Mouse (Mus musculus): ENCODE measurements around the gene Kera. TPM values are rescaled to one million over a fixed set of nuclear protein-coding genes. Genes with fewer than 3 reads are reported as not detected.

Gene Kera
- polyA plus RNA-seq, 1 experiment from 2014 or later = not detected

GRCm38 (mm10) chr10:97625116-97625515 lies 18.4 kb downstream of the Kera start:
- 35% methylated on average over 4 of the region's 4 CpGs for WGBS (ENCODE audit: missing documents)
- Histone ChIP-seq H3K36me3 (ENCODE audit: inconsistent target) (no peaks in the 10 kb centered on the region), H3K4me3 (ENCODE audit: inconsistent target) (no peak overlapping the region), H3K27ac (no peak overlapping the region), H3K79me2 (ENCODE audit: inconsistent target) (no peaks in the 10 kb centered on the region)

DNA sequence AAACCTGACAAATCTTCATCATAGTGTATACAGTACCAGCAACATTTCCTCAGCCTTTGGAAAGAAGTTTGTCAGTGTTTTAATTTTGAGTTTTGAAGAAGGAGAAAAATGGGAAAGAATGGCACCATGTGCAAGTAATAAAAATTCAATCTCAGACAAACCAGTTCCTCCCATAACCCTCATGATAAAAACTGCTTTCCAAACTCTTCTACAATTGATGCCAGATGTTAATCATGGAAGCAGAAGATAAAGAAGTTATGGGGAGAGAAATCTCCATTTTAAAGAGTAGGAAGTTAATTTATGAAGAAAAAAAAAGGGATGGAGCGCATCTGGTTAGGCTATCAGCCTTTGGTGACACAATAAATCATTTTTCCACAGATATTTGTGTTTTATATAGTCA lies 19.9 kb downstream of the Kera start:
- WGBS (ENCODE audit: missing documents) = 83% methylated on average over 1 of the region's 1 CpGs
- Histone ChIP-seq H3K79me2 (ENCODE audit: inconsistent target) (no peaks in the 10 kb centered on the region), H3K4me3 (ENCODE audit: inconsistent target) (no peak overlapping the region), H3K36me3 (ENCODE audit: inconsistent target) (no peaks in the 10 kb centered on the region), H3K27ac (no peak overlapping the region)

- Histone ChIP-seq H3K36me3 (ENCODE audit: inconsistent target) (no peaks in the 10 kb centered on the region), H3K4me3 (ENCODE audit: inconsistent target) (no peak overlapping the region), H3K79me2 (ENCODE audit: inconsistent target) (no peaks in the 10 kb centered on the region), H3K27ac (no peak overlapping the region)
- WGBS (ENCODE audit: missing documents) = 90% methylated on average over 3 of the region's 3 CpGs
Measured at GRCm38 (mm10) chr10:97631061-97631460, 24.4 kb downstream of the Kera start.

DNA sequence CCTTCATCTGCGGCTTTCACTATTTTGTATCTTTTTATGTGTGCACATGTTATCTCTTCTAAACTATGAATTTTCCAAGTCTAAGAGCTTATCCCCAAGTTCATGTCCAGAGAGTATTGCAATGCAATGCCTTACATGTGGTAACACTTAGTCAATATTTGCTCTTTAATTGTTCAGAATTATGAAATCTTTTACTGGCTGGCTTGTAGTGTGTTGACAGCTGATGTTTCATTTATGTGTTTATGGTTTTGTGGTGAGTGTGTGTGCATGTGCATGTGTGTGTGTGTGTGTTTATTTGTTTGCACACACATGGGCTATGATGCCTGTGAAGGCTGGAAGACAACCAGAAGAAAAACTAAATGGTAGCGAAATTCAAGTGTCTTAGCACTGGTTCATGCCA lies 35.2 kb downstream of the Kera start:
- no peak overlapping the region for H3K27ac ChIP-seq
- H3K79me2 ChIP-seq (ENCODE audit: inconsistent target) = no peaks in the 10 kb centered on the region
- H3K36me3 ChIP-seq (ENCODE audit: inconsistent target) = no peaks in the 10 kb centered on the region
- H3K4me3 ChIP-seq (ENCODE audit: inconsistent target) = no peak overlapping the region
- 87% methylated on average over 2 of the region's 2 CpGs for WGBS (ENCODE audit: missing documents)

- Histone ChIP-seq H3K36me3 (ENCODE audit: inconsistent target) (no peaks in the 10 kb centered on the region), H3K79me2 (ENCODE audit: inconsistent target) (no peaks in the 10 kb centered on the region), H3K27ac (no peak within 1 kb of the TSS), H3K4me3 (ENCODE audit: inconsistent target) (no peak within 1 kb of the TSS)
- 89% methylated on average over 2 of the region's 2 CpGs for WGBS (ENCODE audit: missing documents)
Measured at GRCm38 (mm10) chr10:97643768-97644167, 37.1 kb downstream of the Kera start, which contains the start of gene Epyc. Gene Epyc (plus strand): TSS chr10:97644068.

GRCm38 (mm10) chr10:97650334-97650733 lies 43.7 kb downstream of the Kera start:
- Histone ChIP-seq H3K36me3 (ENCODE audit: inconsistent target) (no peaks in the 10 kb centered on the region), H3K4me3 (ENCODE audit: inconsistent target) (no peak overlapping the region), H3K79me2 (ENCODE audit: inconsistent target) (no peaks in the 10 kb centered on the region), H3K27ac (no peak overlapping the region)
- 91% methylated on average over 2 of the region's 2 CpGs for WGBS (ENCODE audit: missing documents)

GRCm38 (mm10) chr10:97659489-97659888 lies 52.8 kb downstream of the Kera start:
- no peak overlapping the region for H3K27ac ChIP-seq
- no peaks in the 10 kb centered on the region for H3K79me2 ChIP-seq (ENCODE audit: inconsistent target)
- H3K36me3 ChIP-seq (ENCODE audit: inconsistent target) = no peaks in the 10 kb centered on the region
- no peak overlapping the region for H3K4me3 ChIP-seq (ENCODE audit: inconsistent target)
- 92% methylated on average over 1 of the region's 1 CpGs for whole genome bisulfite sequencing (ENCODE audit: missing documents)

Other genes starting within 250 kb of the Kera start
- gene Dcn, start 127.3 kb upstream of the Kera start, polyA plus RNA-seq (2018) = 0.19 to 0.30 TPM in 2 of 3 replicates, not detected in the other
- gene Lum, start 41.8 kb upstream of the Kera start, polyA plus RNA-seq (2018) = not detected in 3 replicates
- gene Epyc, start 37.2 kb downstream of the Kera start, polyA plus RNA-seq (2018) = not detected in 3 replicates
- gene Ccer1, start 86.2 kb downstream of the Kera start, polyA plus RNA-seq (2018) = not detected in 3 replicates
- gene C030005K15Rik, start 119.9 kb downstream of the Kera start, polyA plus RNA-seq (2018) = not detected in 3 replicates

All from macrophage (primary cell).